Mouse (Mus musculus) embryonic facial prominence, embryonic 14.5 days (tissue): ENCODE measurements at regions not wholly inside any gene's neighbourhood (a gene's known extent, or its start where the extent isn't known, plus 50 kb on each side); places are given as distances from the start of the nearest gene placed in this dataset.

ENCODE experiments used
- ATAC-seq: fragments of 200-750 bp; cut with Nextera tagmentation; 2 replicates; pipeline ENCODE4 v1.8.0; 2017; ENCODE audit warnings: low read depth, moderate number of reproducible peaks, moderate TSS enrichment
- DNase-seq: peaks from one replicate; pipeline ENCODE4 v3.0.0-alpha.2; 2015; ENCODE audit warnings: low spot score
- H3K27ac ChIP-seq: fragments of 300-500 bp; sonication (generic); replicated peaks from 2 replicates; pipeline ENCODE4 v1.5.1; 2014; ENCODE audit warnings: low read depth, mild to moderate bottlenecking, low read length, moderate library complexity
- H3K27me3 ChIP-seq: fragments of 300-500 bp; sonication (generic); replicated peaks from 2 replicates; pipeline ENCODE4 v1.6.1; 2014; ENCODE audit warnings: low read length; ENCODE audit not compliant: control insufficient read depth, insufficient read depth
- H3K36me3 ChIP-seq: fragments of 300-500 bp; sonication (generic); 2 replicates; pipeline ENCODE4 v1.6.1; 2014; ENCODE audit warnings: low read length, mixed read lengths; ENCODE audit not compliant: control insufficient read depth, insufficient read depth
- H3K4me1 ChIP-seq: fragments of 300-500 bp; sonication (generic); 2 replicates; pipeline ENCODE4 v1.6.1; 2014; ENCODE audit warnings: antibody characterized with exemption, low read length; ENCODE audit not compliant: control insufficient read depth, insufficient read depth
- H3K4me2 ChIP-seq: fragments of 300-500 bp; sonication (generic); 2 replicates; pipeline ENCODE4 v1.6.1; 2014; ENCODE audit warnings: low read depth, mild to moderate bottlenecking, low read length, moderate library complexity, mixed read lengths
- H3K4me3 ChIP-seq: fragments of 300-500 bp; sonication (generic); 2 replicates; pipeline ENCODE4 v1.5.1; 2014; ENCODE audit warnings: low read depth, mild to moderate bottlenecking, low read length
- H3K9ac ChIP-seq: fragments of 300-500 bp; sonication (generic); 2 replicates; pipeline ENCODE4 v1.6.1; 2014; ENCODE audit warnings: low read depth, mild to moderate bottlenecking, low read length, moderate library complexity, mixed read lengths
- H3K9me3 ChIP-seq: fragments of 300-500 bp; sonication (generic); 2 replicates; pipeline ENCODE4 v1.6.1; 2016; ENCODE audit warnings: low read length; ENCODE audit not compliant: control insufficient read depth
- WGBS: fragments of 180-500 bp; shearing (Covaris S2); extraction: QIAGEN DNeasy Blood & Tissue Kit; methylation state at CpG from one replicate; pipeline ENCODE4 v1.1.7; 2014; 5-methylcytosine and 5-hydroxymethylcytosine counted together

GRCm38 (mm10) chr14:105662839-105663238, 233.8 kb downstream of the Spry2 start:
- WGBS, result 71% methylated on average over 6 of the region's 6 CpGs
- no peak overlapping the region for H3K4me3 ChIP-seq
- no peak overlapping the region for H3K27ac ChIP-seq
- ATAC-seq, result no peak
- no peaks in the 10 kb centered on the region for H3K36me3 ChIP-seq
- no peak overlapping the region for H3K9ac ChIP-seq
- H3K4me1 ChIP-seq, result no peaks in the 10 kb centered on the region
- no peak overlapping the region for H3K4me2 ChIP-seq
- no peaks in the 10 kb centered on the region for H3K27me3 ChIP-seq
- DNase-seq, result no peak
- no peaks in the 10 kb centered on the region for H3K9me3 ChIP-seq

GRCm38 (mm10) chr14:105658316-105658715, 238.3 kb downstream of the Spry2 start:
- ATAC-seq, result no peak
- Histone ChIP-seq H3K4me3 (no peak overlapping the region), H3K27ac (no peak overlapping the region), H3K4me2 (no peak overlapping the region), H3K9me3 (no peaks in the 10 kb centered on the region), H3K4me1 (no peaks in the 10 kb centered on the region), H3K36me3 (no peaks in the 10 kb centered on the region), H3K9ac (no peak overlapping the region), H3K27me3 (no peaks in the 10 kb centered on the region)
- WGBS, result 84% methylated on average over 2 of the region's 2 CpGs
- DNase-seq, result no peak

- Histone ChIP-seq H3K9me3 (no peaks in the 10 kb centered on the region), H3K4me2 (no peak overlapping the region), H3K36me3 (no peaks in the 10 kb centered on the region), H3K4me3 (no peak overlapping the region), H3K27me3 (no peaks in the 10 kb centered on the region), H3K9ac (no peak overlapping the region), H3K4me1 (peaks cover 13% of the 10 kb centered on the region; the same call in 1 of the 2 replicates), H3K27ac (no peak overlapping the region)
- ATAC-seq (no peak), DNase-seq (no peak)
- WGBS, result 76% methylated on average over 3 of the region's 3 CpGs
These were observed 249.5 kb downstream of the Spry2 start for GRCm38 (mm10) chr14:105647166-105647565.

- 33% methylated on average over 2 of the region's 2 CpGs for WGBS
- no peaks in the 10 kb centered on the region for H3K36me3 ChIP-seq
- H3K4me1 ChIP-seq, result peaks cover 13% of the 10 kb centered on the region; the same call in 1 of the 2 replicates
- no peaks in the 10 kb centered on the region for H3K27me3 ChIP-seq
- DNase-seq, result peak; percentile 56
- no peak overlapping the region for H3K9ac ChIP-seq
- no peak overlapping the region for H3K4me3 ChIP-seq
- no peak for ATAC-seq
- no peak overlapping the region for H3K27ac ChIP-seq
- no peak overlapping the region for H3K4me2 ChIP-seq
- H3K9me3 ChIP-seq, result no peaks in the 10 kb centered on the region
These were observed 252.2 kb downstream of the Spry2 start for GRCm38 (mm10) chr14:105644428-105644827.

GRCm38 (mm10) chr14:105643285-105643957, 253.2 kb downstream of the Spry2 start:
- Histone ChIP-seq H3K4me3 (no peak overlapping the region), H3K9ac (no peak overlapping the region), H3K4me1 (peaks cover 13% of the 10 kb centered on the region; the same call in 1 of the 2 replicates), H3K36me3 (no peaks in the 10 kb centered on the region), H3K9me3 (no peaks in the 10 kb centered on the region), H3K4me2 (no peak overlapping the region), H3K27ac (no peak overlapping the region), H3K27me3 (no peaks in the 10 kb centered on the region)
- DNase-seq (no peak), ATAC-seq (no peak)
- 70% methylated on average over 7 of the region's 7 CpGs for WGBS

- DNase-seq (no peak), ATAC-seq (no peak)
- no peaks in the 10 kb centered on the region for H3K9me3 ChIP-seq
- H3K27ac ChIP-seq, result no peak overlapping the region
- no peak overlapping the region for H3K9ac ChIP-seq
- no peaks in the 10 kb centered on the region for H3K4me1 ChIP-seq
- no peak overlapping the region for H3K4me3 ChIP-seq
- H3K36me3 ChIP-seq, result no peaks in the 10 kb centered on the region
- WGBS, result 91% methylated on average over 4 of the region's 4 CpGs
- H3K27me3 ChIP-seq, result no peaks in the 10 kb centered on the region
- no peak overlapping the region for H3K4me2 ChIP-seq
These were observed 264.3 kb downstream of the Spry2 start for GRCm38 (mm10) chr14:105632335-105632734.

GRCm38 (mm10) chr14:105631681-105632031, 265.0 kb downstream of the Spry2 start:
- no peak for DNase-seq
- no peak overlapping the region for H3K27ac ChIP-seq
- WGBS, result 72% methylated on average over 5 of the region's 5 CpGs
- no peak for ATAC-seq
- no peaks in the 10 kb centered on the region for H3K27me3 ChIP-seq
- H3K9me3 ChIP-seq, result no peaks in the 10 kb centered on the region
- no peak overlapping the region for H3K4me2 ChIP-seq
- no peak overlapping the region for H3K4me3 ChIP-seq
- H3K4me1 ChIP-seq, result no peaks in the 10 kb centered on the region
- no peak overlapping the region for H3K9ac ChIP-seq
- H3K36me3 ChIP-seq, result no peaks in the 10 kb centered on the region

GRCm38 (mm10) chr14:105630867-105631680, 265.5 kb downstream of the Spry2 start:
- Histone ChIP-seq H3K4me1 (no peaks in the 10 kb centered on the region), H3K4me3 (no peak overlapping the region), H3K9me3 (no peaks in the 10 kb centered on the region), H3K27ac (no peak overlapping the region), H3K4me2 (no peak overlapping the region), H3K36me3 (no peaks in the 10 kb centered on the region), H3K27me3 (no peaks in the 10 kb centered on the region), H3K9ac (no peak overlapping the region)
- ATAC-seq (no peak), DNase-seq (no peak)
- 91% methylated on average over 9 of the region's 9 CpGs for WGBS

GRCm38 (mm10) chr14:105630444-105630843, 266.2 kb downstream of the Spry2 start:
- no peak overlapping the region for H3K4me3 ChIP-seq
- no peaks in the 10 kb centered on the region for H3K27me3 ChIP-seq
- no peak overlapping the region for H3K4me2 ChIP-seq
- H3K27ac ChIP-seq, result no peak overlapping the region
- WGBS, result 90% methylated on average over 5 of the region's 5 CpGs
- H3K36me3 ChIP-seq, result no peaks in the 10 kb centered on the region
- DNase-seq (no peak), ATAC-seq (no peak)
- H3K9me3 ChIP-seq, result no peaks in the 10 kb centered on the region
- H3K9ac ChIP-seq, result no peak overlapping the region
- H3K4me1 ChIP-seq, result no peaks in the 10 kb centered on the region
